Mouse (Mus musculus) gastrocnemius, adult 2 months (tissue): Measurements from ENCODE around the gene Tsc22d4. TPM values are rescaled to one million over a fixed set of nuclear protein-coding genes. Genes with fewer than 3 reads are reported as not detected.
"Not testable (repeated sequence)": the region's sequence is repeated elsewhere in the genome, so short reads cannot be mapped to it uniquely, and the experiment has no call there.

Source experiments
- DNase-seq: peaks from one replicate; pipeline ENCODE4 v3.0.0; 2022
- H3K27ac ChIP-seq: fragments of 200-600 bp; 2 replicates; pipeline ENCODE4 v1.8.1; 2022; ENCODE audit warnings: mild to moderate bottlenecking
- H3K4me3 ChIP-seq: fragments of 200-600 bp; 2 replicates; pipeline ENCODE4 v1.8.1; 2022; ENCODE audit warnings: mild to moderate bottlenecking, moderate library complexity
- CTCF ChIP-seq: fragments of 200-600 bp; IDR thresholded peaks from 2 replicates; pipeline ENCODE4 v1.8.1; 2022; ENCODE audit warnings: antibody characterized with exemption, mild to moderate bottlenecking, moderate library complexity
- intact Hi-C: fragments of 180-260 bp; cut with DNase I; formaldehyde crosslinking; loops from one replicate; pipeline ENCODE4 v1.15.1; 2025
- total RNA-seq, 2 experiments: library from RNA; stranded (reverse); gene quantifications; 2 replicates each; pipeline ENCODE4 v1.2.3; 2021

Gene Tsc22d4
- total RNA-seq, 2 experiments from 2014 or later: 43.5 to 58.6 TPM

DNA sequence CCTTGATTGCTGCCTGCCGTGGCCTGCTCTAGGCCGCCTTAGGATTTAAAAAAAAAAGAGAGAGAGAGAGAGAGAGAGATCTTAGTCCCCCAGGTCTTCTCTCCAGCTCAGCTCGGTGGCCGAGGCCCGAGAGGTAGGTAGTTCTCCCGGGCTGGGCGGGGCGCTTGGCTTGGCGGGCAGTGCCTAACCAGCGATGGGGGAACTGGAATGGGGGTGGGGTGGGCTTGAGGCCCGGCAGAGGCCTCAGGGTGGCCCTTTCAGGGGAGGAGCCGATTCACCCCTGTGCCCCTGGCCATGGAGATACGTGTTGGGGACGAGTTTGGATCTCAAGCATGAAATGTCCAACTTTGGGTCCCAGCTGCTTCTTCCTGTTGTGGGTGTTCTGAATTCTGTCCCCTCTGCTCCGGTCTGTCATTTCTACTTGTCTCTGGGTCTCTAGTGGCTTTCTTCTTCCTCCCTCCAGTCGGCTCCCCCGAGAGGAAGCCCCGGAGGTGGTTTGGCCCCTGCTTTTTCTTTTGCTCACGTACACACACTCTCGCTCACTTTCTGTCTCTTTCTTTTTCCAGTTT is 836 bp downstream of the Tsc22d4 start:
- intact Hi-C loops: loop anchor here (10.0 kb wide), 1 partner anchor 242 kb away; the partner anchor contains the start of gene Pop7
- Histone ChIP-seq H3K27ac (peak overlapping the region; percentile 91), H3K4me3 (peak overlapping the region; percentile 76)
- peak; percentile 81 for DNase-seq
- no peak for TF ChIP-seq CTCF

DNA sequence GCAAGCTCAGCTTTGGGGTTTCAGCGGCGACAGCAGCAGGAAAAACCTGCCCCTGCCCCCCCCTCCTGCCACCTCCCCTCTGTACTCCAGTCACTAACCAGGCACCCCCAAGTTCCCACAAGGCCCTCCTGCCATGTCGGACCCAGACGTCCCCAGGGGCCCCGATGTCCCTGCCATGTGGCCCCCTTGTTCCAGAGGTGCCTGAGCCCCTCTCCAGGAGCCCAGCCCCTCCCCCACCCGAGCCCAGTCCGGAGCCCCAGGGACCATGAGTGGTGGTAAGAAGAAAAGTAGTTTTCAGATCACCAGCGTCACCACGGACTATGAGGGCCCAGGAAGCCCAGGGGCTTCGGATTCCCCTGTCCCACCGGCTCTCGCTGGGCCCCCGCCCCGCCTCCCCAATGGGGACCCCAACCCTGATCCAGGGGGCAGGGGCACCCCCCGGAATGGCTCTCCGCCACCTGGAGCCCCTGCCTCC is 1.4 kb downstream of the Tsc22d4 start:
- intact Hi-C loops: loop anchor here (10.0 kb wide), 1 partner anchor 242 kb away; the partner anchor contains the start of gene Pop7
- DNase-seq: peak; percentile 56
- no peak for TF ChIP-seq CTCF
- Histone ChIP-seq H3K27ac (peak overlapping the region; percentile 91), H3K4me3 (peak overlapping the region; percentile 76)

DNA sequence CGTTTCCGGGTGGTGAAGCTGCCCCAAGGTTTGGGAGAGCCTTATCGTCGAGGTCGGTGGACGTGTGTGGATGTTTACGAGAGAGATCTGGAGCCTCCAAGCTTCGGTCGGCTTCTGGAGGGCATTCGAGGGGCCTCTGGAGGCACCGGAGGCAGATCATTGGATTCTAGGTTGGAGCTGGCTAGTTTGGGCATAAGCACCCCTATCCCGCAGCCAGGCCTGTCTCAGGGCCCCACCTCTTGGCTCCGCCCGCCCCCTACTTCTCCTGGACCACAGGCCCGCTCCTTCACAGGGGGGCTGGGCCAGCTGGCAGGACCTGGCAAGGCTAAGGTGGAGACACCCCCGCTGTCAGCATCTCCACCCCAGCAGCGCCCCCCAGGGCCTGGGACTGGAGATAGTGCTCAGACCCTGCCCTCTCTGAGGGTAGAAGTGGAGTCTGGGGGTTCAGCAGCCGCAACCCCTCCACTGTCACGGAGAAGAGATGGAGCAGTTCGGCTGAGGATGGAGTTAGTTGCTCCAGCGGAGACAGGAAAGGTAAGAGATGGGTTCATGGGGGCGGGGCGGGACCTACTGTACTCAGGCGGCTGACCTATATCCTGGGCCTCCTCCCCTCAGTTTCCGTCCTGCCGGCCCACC is 1.9 kb downstream of the Tsc22d4 start:
- DNase-seq: peak; percentile 68
- intact Hi-C loops: loop anchor here (10.0 kb wide), 1 partner anchor 243 kb away; the partner anchor contains the start of gene Pop7
- 0 out of 2 replicates have a peak, but pooled peaks have one; percentile 2 for TF ChIP-seq CTCF

DNA sequence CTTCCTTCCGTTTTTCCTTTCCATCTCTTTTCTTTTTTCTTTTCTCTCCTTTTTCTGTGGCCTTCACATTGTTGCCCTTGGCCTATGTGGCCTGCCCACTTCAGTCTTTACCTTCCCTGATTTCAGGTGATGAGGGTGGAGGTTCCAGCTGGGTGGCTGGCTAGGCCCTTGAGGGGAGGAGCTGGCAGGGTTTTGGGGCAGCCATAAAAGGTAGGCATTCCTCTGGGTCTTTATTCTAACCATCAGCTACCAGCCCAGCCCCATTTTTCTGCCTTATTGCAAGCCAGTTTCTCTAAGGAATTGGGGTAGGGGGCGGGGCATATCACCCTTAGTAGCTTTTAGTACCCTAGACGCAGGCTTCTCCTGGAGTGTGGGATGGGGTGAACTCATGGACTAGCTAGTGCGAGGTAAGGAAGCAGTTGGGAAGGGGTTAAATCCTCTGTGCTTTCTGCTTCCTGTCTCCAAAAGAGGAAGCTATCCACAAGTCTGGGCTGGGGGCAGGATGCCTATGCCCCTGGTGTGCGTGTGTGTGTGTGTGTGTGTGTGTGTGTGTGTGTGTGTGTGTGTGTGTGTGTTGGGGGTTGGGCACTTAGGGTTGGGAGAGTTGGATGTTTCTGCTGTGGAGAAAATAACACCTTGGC is 2.7 kb downstream of the Tsc22d4 start:
- peak overlapping the region; percentile 76 for H3K4me3 ChIP-seq
- no peak for DNase-seq
- intact Hi-C loops: loop anchor here (10.0 kb wide), 1 partner anchor 243 kb away; the partner anchor contains the start of gene Pop7
- no peak for TF ChIP-seq CTCF
- peak overlapping the region; percentile 91 for H3K27ac ChIP-seq

More for the DNA sequence above, 1.9 kb downstream of the Tsc22d4 start:
- H3K4me3 ChIP-seq: peak overlapping the region; percentile 76
- peak overlapping the region; percentile 91 for H3K27ac ChIP-seq

DNA sequence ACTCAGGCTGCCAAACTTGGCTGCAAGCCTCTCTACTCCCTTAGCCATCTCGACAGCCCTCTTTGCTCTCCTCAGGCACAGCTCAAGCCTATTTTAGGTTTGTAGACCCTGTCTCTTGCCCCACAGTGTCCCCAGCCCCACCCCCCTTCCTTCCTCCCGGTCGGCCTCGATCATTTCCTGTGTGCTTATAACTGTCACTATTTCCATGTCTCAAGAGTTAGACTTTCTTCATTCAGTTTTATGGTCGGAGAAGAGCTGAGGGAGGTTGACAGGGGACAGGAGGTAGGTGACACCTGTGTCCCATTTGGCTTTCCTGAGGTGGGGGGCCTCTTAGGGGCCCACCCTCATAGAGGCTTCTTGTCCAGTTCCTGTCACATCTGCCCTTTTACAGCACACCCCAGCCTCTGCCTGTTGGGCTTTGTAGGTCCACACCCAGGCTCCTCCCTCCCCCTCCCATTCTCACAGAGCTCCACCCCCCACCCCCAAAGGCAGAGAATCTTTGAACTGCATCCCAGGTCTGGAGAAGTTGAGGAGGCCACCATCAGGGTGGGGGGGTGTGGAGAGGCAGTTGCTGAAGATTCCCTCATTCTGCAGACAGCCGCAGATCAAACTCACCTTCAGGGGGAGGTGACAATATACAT is 3.8 kb downstream of the Tsc22d4 start:
- Histone ChIP-seq H3K27ac (peak overlapping the region; percentile 82), H3K4me3 (peak overlapping the region; percentile 76)
- DNase-seq: no peak
- no peak for TF ChIP-seq CTCF
- intact Hi-C loops: loop anchor here (10.0 kb wide), 1 partner anchor 245 kb away; the partner anchor contains the start of gene Pop7

DNA sequence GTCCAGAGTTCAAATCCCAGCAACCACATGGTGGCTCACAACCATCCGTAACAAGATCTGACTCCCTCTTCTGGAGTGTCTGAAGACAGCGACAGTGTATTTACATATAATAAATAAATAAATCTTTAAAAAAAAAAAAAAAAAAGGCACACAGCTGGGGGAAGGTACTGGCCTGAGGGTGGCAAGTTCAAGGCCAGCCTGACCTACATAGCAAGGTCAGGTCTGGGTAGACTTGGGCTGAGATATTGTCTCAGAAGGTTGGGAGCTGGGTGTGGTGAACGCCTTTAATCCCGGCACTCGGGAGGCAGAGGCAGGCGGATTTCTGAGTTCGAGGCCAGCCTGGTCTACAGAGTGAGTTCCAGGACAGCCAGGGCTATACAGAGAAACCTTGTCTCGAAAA is 4.7 kb downstream of the Tsc22d4 start:
- H3K4me3 ChIP-seq, DNase-seq, intact Hi-C loops: not testable (repeated sequence)
- peak overlapping the region; percentile 76 for H3K27ac ChIP-seq

DNA sequence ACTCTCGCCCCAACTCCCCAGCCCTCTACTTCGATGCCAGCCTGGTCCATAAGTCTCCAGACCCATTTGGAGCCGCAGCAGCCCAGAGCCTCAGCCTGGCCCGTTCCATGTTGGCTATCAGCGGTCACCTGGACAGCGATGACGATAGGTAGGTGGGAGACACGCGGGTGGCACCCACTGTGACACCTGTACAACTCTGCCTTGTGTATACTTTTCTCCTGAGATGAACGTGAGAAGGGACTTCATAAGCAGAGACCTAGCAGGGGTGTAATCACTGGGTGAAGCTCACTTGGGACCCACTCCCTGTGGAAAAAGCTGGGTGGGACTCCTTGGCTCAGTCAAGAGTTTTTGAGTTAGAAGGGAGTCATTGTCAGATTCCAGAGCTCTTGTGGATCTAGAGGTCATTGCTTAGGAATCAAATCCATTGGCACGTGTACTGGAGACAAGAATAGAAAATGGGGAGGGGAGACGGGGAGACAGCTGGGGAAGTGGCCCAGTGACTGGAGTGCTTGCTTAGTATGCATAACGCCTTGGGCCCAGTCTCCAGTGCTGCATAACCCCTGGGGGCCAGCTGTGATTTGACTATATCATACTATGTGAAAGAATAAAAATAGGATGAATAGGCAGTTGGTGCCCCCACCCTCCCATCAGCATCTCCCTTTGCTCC is 5.8 kb downstream of the Tsc22d4 start:
- H3K27ac ChIP-seq: peak overlapping the region; percentile 76
- no peak overlapping the region for H3K4me3 ChIP-seq
- no peak for TF ChIP-seq CTCF
- no peak for DNase-seq
- intact Hi-C loops: no loop called here

DNA sequence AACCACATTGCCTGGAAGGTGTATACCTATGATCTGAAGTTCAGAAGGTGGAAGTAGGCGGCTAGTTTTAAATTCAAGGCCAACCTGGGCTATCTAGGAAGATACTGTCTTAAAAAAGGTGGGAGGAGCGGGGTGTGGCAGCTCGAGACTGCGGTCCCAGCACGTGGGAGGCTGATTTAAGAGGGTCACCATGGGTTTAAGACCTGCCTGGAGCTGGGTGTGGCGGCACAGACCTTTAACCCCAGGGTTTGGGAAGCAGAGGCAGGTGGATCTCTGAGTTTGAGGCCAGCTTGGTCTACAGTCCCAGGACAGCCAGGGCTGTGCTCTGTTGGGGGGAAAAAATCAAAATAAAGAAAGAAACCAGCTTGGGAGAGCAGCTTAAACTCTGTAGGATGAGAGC is 6.5 kb downstream of the Tsc22d4 start:
- peak overlapping the region; percentile 76 for H3K27ac ChIP-seq
- no peak overlapping the region for H3K4me3 ChIP-seq
- intact Hi-C loops: no loop called here
- peak; percentile 7 for DNase-seq
- no peak for TF ChIP-seq CTCF

DNA sequence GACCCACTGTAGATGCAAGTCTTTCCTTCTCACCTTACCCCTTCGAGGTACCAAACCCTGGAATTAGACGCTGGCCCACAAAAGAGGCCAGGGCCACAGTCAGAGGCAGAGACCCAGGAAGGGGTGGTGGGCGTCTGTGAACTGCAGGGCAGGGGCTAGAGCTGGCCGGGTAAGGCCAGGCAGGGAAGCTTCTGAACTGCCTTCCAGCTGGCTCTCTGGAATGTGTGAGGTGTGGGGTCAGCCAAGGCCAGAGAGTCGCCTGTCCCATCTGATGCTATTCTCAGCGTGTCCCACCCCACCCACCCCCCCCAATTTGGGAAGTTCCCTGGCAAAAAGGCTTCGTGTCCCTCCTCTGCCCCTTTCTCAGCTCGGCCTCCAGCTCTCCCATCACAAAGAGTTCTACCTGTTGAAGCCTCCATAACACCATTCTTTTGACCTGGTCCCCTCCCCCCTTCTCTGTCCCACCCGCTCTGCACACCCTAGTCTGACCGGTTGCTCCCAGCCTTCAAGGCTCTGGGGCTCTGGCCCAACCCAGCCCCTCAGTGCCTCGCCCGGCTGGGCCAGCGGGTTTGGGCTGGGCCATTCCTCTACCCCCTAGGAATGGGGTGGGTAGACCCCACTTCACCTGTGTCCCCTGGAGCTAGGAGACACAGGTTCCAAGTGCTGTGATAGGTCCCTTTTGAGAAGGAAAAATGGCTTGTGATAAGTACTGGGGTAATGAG is 7.7 kb downstream of the Tsc22d4 start:
- Histone ChIP-seq H3K27ac (peak overlapping the region; percentile 76), H3K4me3 (peak overlapping the region; percentile 13; the same call in 1 of the 2 replicates)
- peak; percentile 41 for DNase-seq
- TF ChIP-seq CTCF: no peak
- intact Hi-C loops: no loop called here

DNA sequence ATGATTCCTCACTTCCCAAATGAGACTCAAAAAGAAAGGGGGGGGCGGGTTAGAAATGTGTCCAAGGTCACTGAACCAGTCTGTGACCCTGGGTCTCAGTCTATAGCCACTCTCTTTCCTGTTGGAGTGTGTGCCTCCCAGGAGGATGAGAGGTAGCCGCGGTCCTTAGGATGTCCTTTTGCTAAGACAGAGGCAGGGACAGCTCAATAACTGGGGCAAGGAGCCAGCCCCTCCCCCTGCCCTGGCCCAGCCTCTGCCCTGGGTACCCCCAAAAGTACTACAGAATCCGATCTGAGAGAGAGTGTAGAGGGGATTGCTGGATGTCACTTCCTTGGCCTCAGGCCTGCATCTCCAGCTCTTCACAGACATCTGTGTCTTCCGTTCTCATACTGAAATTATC is 9.9 kb downstream of the Tsc22d4 start:
- no peak for DNase-seq
- intact Hi-C loops: loop anchor here (5.0 kb wide), 2 partner anchors 173 to 273 kb away; no protein-coding TSS in a partner anchor
- Histone ChIP-seq H3K27ac (peak overlapping the region; percentile 46), H3K4me3 (no peak overlapping the region)
- TF ChIP-seq CTCF: no peak

DNA sequence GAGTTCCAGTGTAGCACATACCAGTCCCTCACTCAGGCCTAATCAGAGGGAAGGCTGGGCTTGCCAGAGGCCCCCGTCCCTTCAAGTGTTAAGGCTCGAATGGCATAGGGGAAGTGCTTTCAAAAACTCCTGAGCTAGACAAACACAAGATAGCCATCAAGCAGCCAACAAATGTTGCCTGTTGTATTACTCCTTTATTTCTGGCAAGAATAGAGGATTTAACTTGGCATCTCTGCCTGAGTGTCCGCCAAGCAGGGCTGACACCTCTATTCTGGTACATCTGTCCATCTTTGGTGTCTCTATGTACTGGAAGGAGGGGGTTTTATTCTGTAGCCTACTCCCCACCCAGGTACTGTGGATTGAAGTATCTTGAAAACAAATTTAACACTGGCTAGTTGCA is 10.6 kb downstream of the Tsc22d4 start:
- peak overlapping the region; percentile 2 for H3K27ac ChIP-seq
- intact Hi-C loops: loop anchor here (5.0 kb wide), 2 partner anchors 174 to 274 kb away; no protein-coding TSS in a partner anchor
- TF ChIP-seq CTCF: no peak
- DNase-seq: no peak
- no peak overlapping the region for H3K4me3 ChIP-seq
